Mouse (Mus musculus): ENCODE results near the gene Trp53tg5. TPM values are rescaled to one million over a fixed set of nuclear protein-coding genes. Genes with fewer than 3 reads are reported as not detected.

Trp53tg5 gene
- not detected in 2 replicates for polyA plus RNA-seq (2015; fragmentation: Nextera tagmentation; extraction: Ambion mirVana)

- Histone ChIP-seq H3K4me3 (no peak within 1 kb of the TSS), H3K27ac (no peak within 1 kb of the TSS), H3K9ac (no peak within 1 kb of the TSS), H3K4me2 (no peak within 1 kb of the TSS), H3K27me3 (no peaks in the 10 kb centered on the region), H3K4me1 (replicated peaks) (no peaks in the 10 kb centered on the region), H3K9me3 (replicated peaks) (no peaks in the 10 kb centered on the region), H3K36me3 (no peaks in the 10 kb centered on the region; the same call in 1 of the 2 replicates)
- ATAC-seq (replicated peaks; ENCODE audit: insufficient number of reproducible peaks, insufficient read depth, low FRiP score, low read depth), result no peak
- WGBS, result 79% methylated on average over 6 of the region's 6 CpGs
These were observed at the start of gene Trp53tg5 for GRCm38 (mm10) chr2:164473624-164474023. Gene Trp53tg5, minus strand, starts transcription at chr2:164473724.

GRCm38 (mm10) chr2:164522280-164522679 is 48.8 kb upstream of the Trp53tg5 start:
- Histone ChIP-seq H3K27ac (no peak overlapping the region), H3K4me3 (no peak overlapping the region), H3K4me1 (replicated peaks) (peaks cover 9% of the 10 kb centered on the region), H3K9me3 (replicated peaks) (no peaks in the 10 kb centered on the region), H3K36me3 (no peaks in the 10 kb centered on the region), H3K9ac (no peak overlapping the region), H3K27me3 (peaks cover 17% of the 10 kb centered on the region), H3K4me2 (0 out of 2 replicates have a peak overlapping the region, but pooled peaks have one; percentile 12)
- WGBS, result 25% methylated on average over 8 of the region's 8 CpGs
- ATAC-seq (replicated peaks; ENCODE audit: insufficient number of reproducible peaks, insufficient read depth, low FRiP score, low read depth), result no peak

GRCm38 (mm10) chr2:164521841-164522240 is 48.3 kb upstream of the Trp53tg5 start:
- H3K9me3 ChIP-seq (replicated peaks), result no peaks in the 10 kb centered on the region
- H3K27ac ChIP-seq, result no peak overlapping the region

GRCm38 (mm10) chr2:164520782-164521181 is 47.3 kb upstream of the Trp53tg5 start:
- no peak overlapping the region for H3K4me3 ChIP-seq
- no peaks in the 10 kb centered on the region for H3K36me3 ChIP-seq
- H3K27ac ChIP-seq, result no peak overlapping the region
- WGBS, result 11% methylated on average over 3 of the region's 3 CpGs
- peaks cover 9% of the 10 kb centered on the region for H3K4me1 ChIP-seq (replicated peaks)
- no peak overlapping the region for H3K9ac ChIP-seq
- H3K4me2 ChIP-seq, result no peak overlapping the region
- peaks cover 17% of the 10 kb centered on the region for H3K27me3 ChIP-seq
- ATAC-seq (replicated peaks; ENCODE audit: insufficient number of reproducible peaks, insufficient read depth, low FRiP score, low read depth), result no peak
- no peaks in the 10 kb centered on the region for H3K9me3 ChIP-seq (replicated peaks)

More at GRCm38 (mm10) chr2:164521841-164522240, 48.3 kb upstream of the Trp53tg5 start:
- ATAC-seq (replicated peaks; ENCODE audit: insufficient number of reproducible peaks, insufficient read depth, low FRiP score, low read depth), result no peak
- Histone ChIP-seq H3K4me3 (no peak overlapping the region), H3K4me2 (0 out of 2 replicates have a peak overlapping the region, but pooled peaks have one; percentile 12), H3K4me1 (replicated peaks) (peaks cover 9% of the 10 kb centered on the region), H3K36me3 (no peaks in the 10 kb centered on the region), H3K9ac (no peak overlapping the region), H3K27me3 (peaks cover 17% of the 10 kb centered on the region)
- 14% methylated on average over 11 of the region's 11 CpGs for WGBS

DNA sequence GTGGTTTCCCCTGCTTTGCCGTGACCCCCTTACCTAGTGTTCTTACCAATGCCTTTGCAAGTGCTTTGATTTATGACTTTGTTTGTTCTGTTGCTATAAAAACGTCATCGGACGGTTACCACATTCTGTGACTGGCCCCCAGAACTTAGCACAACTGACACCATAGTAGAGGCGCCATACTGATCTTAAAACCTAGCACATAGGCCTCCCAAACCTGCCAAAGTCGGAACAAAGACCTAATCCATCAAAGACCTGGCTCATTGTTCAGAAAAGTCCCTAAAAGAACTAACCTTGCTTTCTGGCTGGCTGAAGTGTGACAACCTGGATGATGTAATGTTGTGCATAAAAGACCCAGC is 45.6 kb upstream of the Trp53tg5 start:
- Histone ChIP-seq H3K4me1 (replicated peaks) (peaks cover 9% of the 10 kb centered on the region), H3K4me2 (no peak overlapping the region), H3K36me3 (no peaks in the 10 kb centered on the region), H3K9ac (no peak overlapping the region), H3K27me3 (peaks cover 17% of the 10 kb centered on the region), H3K9me3 (replicated peaks) (no peaks in the 10 kb centered on the region), H3K4me3 (no peak overlapping the region), H3K27ac (peak overlapping the region; percentile 50; the same call in 1 of the 2 replicates)
- ATAC-seq (replicated peaks; ENCODE audit: insufficient number of reproducible peaks, insufficient read depth, low FRiP score, low read depth), result no peak
- WGBS, result 64% methylated on average over 6 of the region's 6 CpGs

DNA sequence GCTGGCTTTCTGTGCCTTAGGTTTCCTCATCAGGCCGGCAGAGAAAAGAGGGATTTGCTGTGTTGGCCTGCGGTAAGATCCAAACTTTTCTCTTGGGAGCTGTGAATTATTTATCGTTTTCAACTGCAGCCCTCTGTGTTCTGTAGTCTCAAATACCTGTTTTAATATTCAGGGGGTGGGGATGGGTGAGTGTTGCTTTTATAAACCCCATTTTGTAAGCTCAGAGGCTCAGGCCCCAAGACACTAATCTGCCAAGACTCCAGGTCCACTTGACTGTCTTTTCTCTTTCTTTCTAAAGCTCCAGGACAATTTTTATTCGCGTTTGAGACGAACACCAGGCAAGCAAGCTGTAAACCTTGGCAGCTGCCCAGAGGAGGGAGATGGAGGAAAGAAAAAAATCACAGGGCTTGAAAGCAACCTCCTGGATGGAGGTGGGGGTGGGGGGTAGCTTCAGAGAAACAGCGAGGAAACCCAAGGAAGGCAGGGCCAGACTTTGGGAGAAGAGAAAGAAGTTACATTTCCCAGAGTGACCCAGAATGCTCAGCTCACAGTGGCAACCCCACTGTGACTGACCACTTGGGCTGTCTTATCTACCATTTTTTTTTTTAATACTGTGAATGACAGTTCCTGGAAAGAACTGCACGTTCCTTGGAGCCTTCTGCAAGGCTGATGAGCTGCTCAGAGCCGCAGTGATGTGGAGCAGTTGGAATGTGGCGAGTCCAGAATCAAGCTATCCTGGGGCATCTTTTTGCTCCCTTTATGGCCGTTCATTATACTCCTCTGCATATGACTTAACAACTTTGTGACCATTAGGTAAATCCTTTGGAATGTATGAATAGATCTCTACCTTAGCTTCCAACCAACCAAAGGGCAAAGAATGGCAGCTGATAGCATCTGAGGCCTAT is 45.0 kb upstream of the Trp53tg5 start:
- Histone ChIP-seq H3K4me3 (no peak overlapping the region), H3K9ac (no peak overlapping the region), H3K27ac (peak overlapping the region; percentile 50), H3K9me3 (replicated peaks) (no peaks in the 10 kb centered on the region), H3K27me3 (peaks cover 17% of the 10 kb centered on the region), H3K36me3 (no peaks in the 10 kb centered on the region), H3K4me2 (no peak overlapping the region), H3K4me1 (replicated peaks) (peaks cover 9% of the 10 kb centered on the region)
- WGBS, result 34% methylated on average over 11 of the region's 11 CpGs
- no peak for ATAC-seq (replicated peaks; ENCODE audit: insufficient number of reproducible peaks, insufficient read depth, low FRiP score, low read depth)

DNA sequence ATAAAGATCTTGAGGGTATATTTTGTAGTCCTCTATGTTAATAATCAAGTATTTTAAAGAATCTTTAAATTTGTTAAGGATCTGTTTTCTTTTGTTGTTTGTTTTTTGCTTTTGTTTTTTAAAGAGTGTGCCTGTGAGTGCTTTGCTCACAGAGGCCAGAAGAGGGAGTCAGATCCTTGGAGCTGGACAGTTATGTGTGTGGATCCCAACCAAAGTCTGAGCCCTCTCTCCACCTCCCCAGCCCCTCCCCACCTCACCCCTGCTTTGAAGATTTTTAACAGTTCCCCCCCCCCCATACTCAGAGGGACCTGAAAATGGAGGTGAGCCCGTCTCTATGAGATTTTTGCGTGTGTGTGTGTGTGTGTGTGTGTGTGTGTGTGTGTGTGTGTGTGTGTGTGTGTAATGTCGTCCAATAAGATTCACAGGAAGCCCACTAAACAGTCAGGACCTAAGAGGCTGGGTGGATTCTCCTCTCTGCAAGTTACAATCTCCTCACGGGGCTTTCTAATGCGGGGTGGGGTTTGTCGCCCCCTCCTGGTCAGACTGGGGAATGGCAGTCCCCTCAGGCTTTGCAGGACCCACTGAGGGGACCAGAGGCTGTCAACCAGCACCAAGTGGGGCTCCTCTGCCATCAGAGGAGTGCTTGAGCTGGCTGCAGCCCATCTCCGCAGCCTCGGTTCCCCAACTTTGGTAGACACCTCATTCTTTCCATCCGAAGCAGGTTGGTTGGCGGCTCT is 44.1 kb upstream of the Trp53tg5 start:
- Histone ChIP-seq H3K4me2 (no peak overlapping the region), H3K4me3 (no peak overlapping the region), H3K36me3 (no peaks in the 10 kb centered on the region), H3K9me3 (replicated peaks) (no peaks in the 10 kb centered on the region), H3K27ac (peak overlapping the region; percentile 40; the same call in 1 of the 2 replicates), H3K27me3 (peaks cover 9% of the 10 kb centered on the region), H3K9ac (no peak overlapping the region), H3K4me1 (replicated peaks) (peaks cover 9% of the 10 kb centered on the region)
- ATAC-seq (replicated peaks; ENCODE audit: insufficient number of reproducible peaks, insufficient read depth, low FRiP score, low read depth), result no peak
- 29% methylated on average over 10 of the region's 10 CpGs for WGBS

DNA sequence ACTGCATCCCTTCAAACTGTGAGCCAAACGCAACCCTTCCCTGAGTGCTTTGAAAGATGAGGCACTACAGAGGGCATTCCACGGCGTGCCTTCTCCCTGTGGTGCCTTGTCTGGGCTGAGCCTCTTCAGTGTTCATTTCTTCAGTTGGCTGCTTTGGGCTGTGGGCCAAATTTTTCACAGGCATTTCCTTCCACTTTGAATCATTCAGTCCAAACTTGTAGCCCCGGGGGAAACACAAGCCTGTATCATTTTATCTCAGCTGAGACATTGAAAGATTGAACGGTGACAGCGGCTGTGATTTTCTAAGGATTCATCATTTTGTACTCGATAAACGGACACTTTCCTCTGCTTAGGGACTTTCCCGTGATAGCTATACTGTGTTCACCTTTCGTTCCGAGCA is 43.1 kb upstream of the Trp53tg5 start:
- WGBS, result 78% methylated on average over 11 of the region's 11 CpGs
- no peak overlapping the region for H3K4me2 ChIP-seq
- no peak overlapping the region for H3K27ac ChIP-seq
- H3K9ac ChIP-seq, result no peak overlapping the region
- peaks cover 9% of the 10 kb centered on the region for H3K4me1 ChIP-seq (replicated peaks)
- no peak for ATAC-seq (replicated peaks; ENCODE audit: insufficient number of reproducible peaks, insufficient read depth, low FRiP score, low read depth)
- no peak overlapping the region for H3K4me3 ChIP-seq
- H3K27me3 ChIP-seq, result no peaks in the 10 kb centered on the region
- no peaks in the 10 kb centered on the region for H3K9me3 ChIP-seq (replicated peaks)
- no peaks in the 10 kb centered on the region for H3K36me3 ChIP-seq

DNA sequence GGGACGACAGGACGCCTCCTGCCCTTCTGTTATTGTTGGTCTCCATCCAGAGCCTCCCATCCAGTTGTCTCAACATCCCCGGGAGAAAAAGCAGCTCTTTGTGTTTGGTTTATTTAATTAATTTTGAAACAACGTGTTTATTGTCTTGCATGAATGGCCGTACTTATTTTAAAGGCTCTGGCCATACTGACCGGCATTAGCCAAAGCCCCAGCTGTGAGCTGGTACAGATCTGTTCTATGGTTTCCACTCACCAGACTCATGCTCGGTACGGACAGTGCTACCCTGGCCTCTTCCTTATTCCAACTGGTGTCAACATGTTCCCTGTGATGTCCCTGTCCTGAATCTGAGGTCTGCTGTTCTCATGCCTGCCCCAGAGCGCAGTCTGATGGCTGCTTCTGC is 42.4 kb upstream of the Trp53tg5 start:
- no peak overlapping the region for H3K4me3 ChIP-seq
- 66% methylated on average over 9 of the region's 9 CpGs for WGBS
- ATAC-seq (replicated peaks; ENCODE audit: insufficient number of reproducible peaks, insufficient read depth, low FRiP score, low read depth), result no peak

GRCm38 (mm10) chr2:164514916-164515315 is 41.4 kb upstream of the Trp53tg5 start:
- H3K27ac ChIP-seq, result no peak overlapping the region
- no peaks in the 10 kb centered on the region for H3K36me3 ChIP-seq
- no peaks in the 10 kb centered on the region for H3K9me3 ChIP-seq (replicated peaks)
- H3K4me3 ChIP-seq, result no peak overlapping the region
- no peaks in the 10 kb centered on the region for H3K27me3 ChIP-seq
- no peak overlapping the region for H3K4me2 ChIP-seq
- WGBS, result 71% methylated on average over 3 of the region's 3 CpGs
- peaks cover 14% of the 10 kb centered on the region for H3K4me1 ChIP-seq (replicated peaks)
- H3K9ac ChIP-seq, result no peak overlapping the region
- no peak for ATAC-seq (replicated peaks; ENCODE audit: insufficient number of reproducible peaks, insufficient read depth, low FRiP score, low read depth)

More for the DNA sequence above, 42.4 kb upstream of the Trp53tg5 start:
- H3K27ac ChIP-seq, result no peak overlapping the region
- no peak overlapping the region for H3K9ac ChIP-seq
- peaks cover 9% of the 10 kb centered on the region for H3K4me1 ChIP-seq (replicated peaks)
- H3K4me2 ChIP-seq, result no peak overlapping the region
- no peaks in the 10 kb centered on the region for H3K27me3 ChIP-seq
- no peaks in the 10 kb centered on the region for H3K9me3 ChIP-seq (replicated peaks)
- H3K36me3 ChIP-seq, result no peaks in the 10 kb centered on the region

- peak overlapping the region; percentile 32 for H3K27ac ChIP-seq
- no peaks in the 10 kb centered on the region for H3K9me3 ChIP-seq (replicated peaks)
- H3K9ac ChIP-seq, result no peak overlapping the region
- H3K4me3 ChIP-seq, result no peak overlapping the region
- ATAC-seq (replicated peaks; ENCODE audit: insufficient number of reproducible peaks, insufficient read depth, low FRiP score, low read depth), result peak; percentile 47
- no peaks in the 10 kb centered on the region for H3K27me3 ChIP-seq
- 54% methylated on average over 8 of the region's 8 CpGs for WGBS
- peaks cover 8% of the 10 kb centered on the region; the same call in 1 of the 2 replicates for H3K4me1 ChIP-seq (replicated peaks)
- no peak overlapping the region for H3K4me2 ChIP-seq
- no peaks in the 10 kb centered on the region for H3K36me3 ChIP-seq
These were observed 39.9 kb upstream of the Trp53tg5 start for GRCm38 (mm10) chr2:164513389-164513788.
